Mouse (Mus musculus): ENCODE measurements around the gene Galnt11. TPM values are rescaled to one million over a fixed set of nuclear protein-coding genes. Genes with fewer than 3 reads are reported as not detected.

The Galnt11 gene
- polyA plus RNA-seq, 2 experiments = 40.1 to 46.6 TPM

DNA sequence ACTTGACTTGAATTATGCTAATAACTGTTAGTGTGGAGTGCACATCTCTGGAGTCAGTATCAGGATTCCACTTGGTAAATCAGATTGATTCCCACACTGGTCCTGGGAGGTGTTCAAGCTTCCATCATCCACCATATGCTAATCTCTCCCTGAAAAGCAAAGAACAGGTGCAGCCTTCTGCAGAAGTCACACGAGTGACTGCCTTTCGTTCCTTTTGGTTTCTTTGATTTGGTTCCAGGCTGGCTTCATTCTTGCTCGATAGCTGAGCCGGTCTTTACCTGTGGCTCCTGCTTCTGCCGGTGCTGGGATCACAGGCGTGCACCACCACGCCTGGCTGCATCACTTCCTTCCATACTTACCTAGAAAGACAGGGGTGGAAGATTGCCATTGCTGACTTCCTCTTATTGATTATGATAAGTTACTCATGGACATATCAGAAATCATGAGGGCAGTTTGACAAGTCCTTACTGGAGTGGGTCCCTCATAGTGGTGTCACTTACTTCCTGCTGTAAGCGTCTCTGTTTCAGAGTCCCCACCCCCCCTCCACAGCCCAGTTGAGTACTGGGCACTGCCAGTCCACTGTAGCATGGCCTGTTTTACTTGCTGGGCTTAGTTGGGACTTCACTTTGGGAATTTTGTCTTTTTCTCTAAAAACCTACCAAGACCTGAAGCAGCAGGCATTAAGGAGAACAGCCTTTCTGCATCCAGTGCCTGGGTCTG lies 31.3 kb downstream of the Galnt11 start:
- ATAC-seq (ENCODE audit: low FRiP score, low read depth) (no peak), DNase-seq (ENCODE audit: low spot score) (no peak)
- 87% methylated on average over 8 of the region's 8 CpGs for WGBS
- Histone ChIP-seq H3K36me3 (ENCODE audit: control insufficient read depth, insufficient read depth, low read length) (peaks cover 71% of the 10 kb centered on the region), H3K9ac (ENCODE audit: low read depth, low read length, severe bottlenecking) (no peak overlapping the region), H3K9me3 (ENCODE audit: control insufficient read depth, low read length) (no peaks in the 10 kb centered on the region), H3K27ac (replicated peaks; ENCODE audit: low read depth, low read length) (no peak overlapping the region), H3K4me3 (replicated peaks; ENCODE audit: low read length) (no peak overlapping the region), H3K4me1 (ENCODE audit: control insufficient read depth, insufficient read depth, low read length) (no peaks in the 10 kb centered on the region), H3K4me2 (replicated peaks; ENCODE audit: low read depth, low read length, severe bottlenecking) (no peak overlapping the region), H3K27me3 (ENCODE audit: control insufficient read depth, insufficient read depth, low read length) (no peaks in the 10 kb centered on the region)
- TF ChIP-seq POLR2A (IDR thresholded peaks at IDR 0.05; ENCODE audit: borderline replicate concordance, extremely low read depth, insufficient read depth, insufficient read length) = no peak

DNA sequence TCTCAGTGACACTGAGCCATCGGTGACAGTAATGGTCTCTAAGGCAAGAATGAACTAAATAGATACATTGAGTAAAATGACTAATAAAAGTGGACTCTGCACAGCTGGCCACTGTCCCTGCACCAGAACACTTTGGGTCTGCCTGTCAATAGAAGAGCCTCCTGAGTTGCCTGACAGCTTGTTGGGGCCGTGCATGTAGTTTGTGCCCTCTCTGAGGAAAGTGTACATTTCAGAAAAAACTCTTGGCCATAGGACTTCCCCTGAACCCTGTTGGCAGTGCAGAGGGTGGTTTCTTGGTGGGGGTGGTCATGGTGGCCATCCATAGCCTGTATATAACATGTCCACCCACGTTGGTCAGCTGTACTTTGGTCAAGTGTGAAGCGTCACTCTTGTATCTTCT lies 32.8 kb downstream of the Galnt11 start:
- WGBS = 89% methylated on average over 4 of the region's 4 CpGs
- no peaks in the 10 kb centered on the region for H3K27me3 ChIP-seq (ENCODE audit: control insufficient read depth, insufficient read depth, low read length)
- no peak for DNase-seq (ENCODE audit: low spot score)
- no peak for ATAC-seq (ENCODE audit: low FRiP score, low read depth)
- H3K9me3 ChIP-seq (ENCODE audit: control insufficient read depth, low read length) = no peaks in the 10 kb centered on the region
- TF ChIP-seq POLR2A (IDR thresholded peaks at IDR 0.05; ENCODE audit: borderline replicate concordance, extremely low read depth, insufficient read depth, insufficient read length) = no peak
- no peak overlapping the region for H3K27ac ChIP-seq (replicated peaks; ENCODE audit: low read depth, low read length)
- H3K9ac ChIP-seq (ENCODE audit: low read depth, low read length, severe bottlenecking) = no peak overlapping the region
- peaks cover 86% of the 10 kb centered on the region for H3K36me3 ChIP-seq (ENCODE audit: control insufficient read depth, insufficient read depth, low read length)
- no peak overlapping the region for H3K4me3 ChIP-seq (replicated peaks; ENCODE audit: low read length)
- no peak overlapping the region for H3K4me2 ChIP-seq (replicated peaks; ENCODE audit: low read depth, low read length, severe bottlenecking)
- H3K4me1 ChIP-seq (ENCODE audit: control insufficient read depth, insufficient read depth, low read length) = no peaks in the 10 kb centered on the region

DNA sequence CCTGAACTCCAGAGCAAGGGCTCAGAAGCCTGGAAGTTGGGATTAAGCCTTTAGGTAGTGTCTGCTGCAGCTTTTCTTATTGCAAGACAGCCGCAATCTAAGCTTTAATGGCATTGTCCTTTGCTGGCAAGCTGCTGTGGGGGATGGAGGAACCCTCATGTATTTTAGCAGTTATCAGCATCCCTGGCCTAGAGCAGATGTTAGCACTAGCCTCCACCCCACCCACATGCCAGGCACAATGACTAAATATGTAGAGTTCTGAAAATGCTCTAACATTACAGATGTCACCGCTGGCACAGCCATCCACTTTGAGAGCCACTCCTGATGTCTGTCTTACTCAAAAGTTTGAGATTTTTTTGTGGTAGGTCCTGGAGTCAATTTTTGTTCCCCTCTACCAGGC lies 35.0 kb downstream of the Galnt11 start:
- no peak overlapping the region for H3K9ac ChIP-seq (ENCODE audit: low read depth, low read length, severe bottlenecking)
- ATAC-seq (ENCODE audit: low FRiP score, low read depth) = no peak
- H3K4me1 ChIP-seq (ENCODE audit: control insufficient read depth, insufficient read depth, low read length) = no peaks in the 10 kb centered on the region
- TF ChIP-seq POLR2A (IDR thresholded peaks at IDR 0.05; ENCODE audit: borderline replicate concordance, extremely low read depth, insufficient read depth, insufficient read length) = no peak
- H3K4me2 ChIP-seq (replicated peaks; ENCODE audit: low read depth, low read length, severe bottlenecking) = no peak overlapping the region
- H3K27ac ChIP-seq (replicated peaks; ENCODE audit: low read depth, low read length) = no peak overlapping the region
- DNase-seq (ENCODE audit: low spot score) = no peak
- H3K9me3 ChIP-seq (ENCODE audit: control insufficient read depth, low read length) = no peaks in the 10 kb centered on the region
- peaks cover 83% of the 10 kb centered on the region for H3K36me3 ChIP-seq (ENCODE audit: control insufficient read depth, insufficient read depth, low read length)
- 88% methylated on average over 2 of the region's 2 CpGs for WGBS
- no peak overlapping the region for H3K4me3 ChIP-seq (replicated peaks; ENCODE audit: low read length)
- H3K27me3 ChIP-seq (ENCODE audit: control insufficient read depth, insufficient read depth, low read length) = no peaks in the 10 kb centered on the region

DNA sequence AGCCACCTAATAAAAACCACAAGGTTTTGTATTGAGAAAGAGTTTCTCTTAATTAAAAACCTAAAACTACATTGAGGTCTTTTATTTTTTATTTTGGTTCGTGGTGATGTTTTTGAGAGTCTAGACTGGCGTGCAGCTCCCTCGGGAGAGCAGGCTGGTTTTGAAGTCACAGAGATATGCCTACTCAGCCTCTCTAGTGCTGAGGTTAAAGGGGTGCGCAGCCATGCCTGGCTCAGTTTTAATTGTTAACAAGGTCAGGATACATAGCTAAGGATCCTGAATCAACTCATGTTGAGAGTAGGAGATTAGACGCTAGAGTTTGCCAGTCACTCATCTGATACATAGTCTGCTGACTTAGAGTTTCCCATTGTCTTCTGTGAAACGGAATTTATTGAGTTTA lies 39.7 kb downstream of the Galnt11 start:
- ATAC-seq (ENCODE audit: low FRiP score, low read depth) = no peak
- no peak for TF ChIP-seq POLR2A (IDR thresholded peaks at IDR 0.05; ENCODE audit: borderline replicate concordance, extremely low read depth, insufficient read depth, insufficient read length)
- WGBS = 70% methylated on average over 6 of the region's 6 CpGs
- Histone ChIP-seq H3K4me3 (replicated peaks; ENCODE audit: low read length) (no peak overlapping the region), H3K4me2 (replicated peaks; ENCODE audit: low read depth, low read length, severe bottlenecking) (no peak overlapping the region), H3K27ac (replicated peaks; ENCODE audit: low read depth, low read length) (no peak overlapping the region), H3K4me1 (ENCODE audit: control insufficient read depth, insufficient read depth, low read length) (no peaks in the 10 kb centered on the region), H3K9ac (ENCODE audit: low read depth, low read length, severe bottlenecking) (no peak overlapping the region), H3K27me3 (ENCODE audit: control insufficient read depth, insufficient read depth, low read length) (no peaks in the 10 kb centered on the region), H3K36me3 (ENCODE audit: control insufficient read depth, insufficient read depth, low read length) (peaks cover 86% of the 10 kb centered on the region), H3K9me3 (ENCODE audit: control insufficient read depth, low read length) (no peaks in the 10 kb centered on the region)
- no peak for DNase-seq (ENCODE audit: low spot score)

DNA sequence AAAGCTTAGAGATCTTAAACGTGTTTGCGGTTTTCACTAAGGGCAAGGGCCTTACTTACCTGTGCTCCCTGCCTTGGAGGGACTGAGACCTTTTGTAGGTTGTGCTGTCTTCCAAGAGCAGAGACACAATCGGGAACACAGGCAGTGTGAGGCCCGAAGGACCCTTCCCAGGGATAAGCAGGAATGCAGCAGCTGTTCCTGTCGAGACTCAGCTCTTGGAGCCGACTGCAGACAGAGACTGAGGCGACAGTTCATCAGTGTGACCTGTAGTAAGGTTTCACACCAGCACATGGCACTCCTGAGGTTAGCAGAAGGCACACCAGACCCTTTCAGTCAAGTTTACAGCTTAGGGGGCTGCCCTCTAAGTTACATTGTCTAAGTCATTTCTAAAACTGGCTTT lies 40.6 kb downstream of the Galnt11 start:
- WGBS = 75% methylated on average over 7 of the region's 7 CpGs
- no peak for TF ChIP-seq POLR2A (IDR thresholded peaks at IDR 0.05; ENCODE audit: borderline replicate concordance, extremely low read depth, insufficient read depth, insufficient read length)

More for the DNA sequence above, 40.6 kb downstream of the Galnt11 start:
- Histone ChIP-seq H3K9ac (ENCODE audit: low read depth, low read length, severe bottlenecking) (no peak overlapping the region), H3K27ac (replicated peaks; ENCODE audit: low read depth, low read length) (no peak overlapping the region), H3K9me3 (ENCODE audit: control insufficient read depth, low read length) (no peaks in the 10 kb centered on the region), H3K27me3 (ENCODE audit: control insufficient read depth, insufficient read depth, low read length) (no peaks in the 10 kb centered on the region), H3K36me3 (ENCODE audit: control insufficient read depth, insufficient read depth, low read length) (peaks cover 89% of the 10 kb centered on the region), H3K4me1 (ENCODE audit: control insufficient read depth, insufficient read depth, low read length) (no peaks in the 10 kb centered on the region), H3K4me3 (replicated peaks; ENCODE audit: low read length) (no peak overlapping the region), H3K4me2 (replicated peaks; ENCODE audit: low read depth, low read length, severe bottlenecking) (no peak overlapping the region)
- ATAC-seq (ENCODE audit: low FRiP score, low read depth) = no peak
- DNase-seq (ENCODE audit: low spot score) = no peak
